Mouse (Mus musculus) urinary bladder, adult 2 months (tissue): ENCODE data around the gene Ccdc36. TPM values are rescaled to one million over a fixed set of nuclear protein-coding genes. Genes with fewer than 3 reads are reported as not detected.

Source experiments
- DNase-seq: peaks from one replicate; pipeline ENCODE4 v3.0.0; 2022; ENCODE audit warnings: low spot score
- polyA plus RNA-seq: library from polyadenylated mRNA; depleted of rRNA; stranded (reverse); fragments of >200 nt; gene quantifications from 2 replicates; pipeline ENCODE4 v1.2.3, GENCODE M21; 2012

The Ccdc36 gene
- polyA plus RNA-seq, 1 experiment = 0.06 TPM

GRCm38 (mm10) chr9:108445125-108445524 lies 16.8 kb upstream of the Ccdc36 start:
- no peak for DNase-seq

GRCm38 (mm10) chr9:108441236-108441919 lies 13.1 kb upstream of the Ccdc36 start:
- no peak for DNase-seq

DNA sequence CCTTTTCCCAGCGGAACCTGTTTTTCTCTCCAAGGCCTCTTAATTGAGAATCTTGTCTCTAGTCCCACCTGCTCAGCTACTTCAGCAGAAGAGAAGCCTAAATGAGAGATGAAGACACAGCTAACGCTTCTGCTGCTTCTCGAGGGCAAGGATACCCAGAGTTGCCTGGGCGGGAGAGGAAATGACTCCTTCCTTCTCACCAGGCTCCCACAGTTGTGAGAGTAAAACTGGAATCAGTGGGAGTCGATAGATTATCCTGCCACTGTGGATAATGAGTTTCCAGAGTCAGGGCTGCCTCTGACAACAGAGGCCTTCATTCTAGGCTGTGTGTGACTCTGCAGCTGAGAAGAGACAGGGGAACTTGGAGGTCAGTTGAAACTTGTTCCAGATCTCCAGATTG lies 12.2 kb upstream of the Ccdc36 start:
- DNase-seq = no peak

- no peak for DNase-seq
These were observed 10.9 kb upstream of the Ccdc36 start for GRCm38 (mm10) chr9:108439176-108439575.

DNA sequence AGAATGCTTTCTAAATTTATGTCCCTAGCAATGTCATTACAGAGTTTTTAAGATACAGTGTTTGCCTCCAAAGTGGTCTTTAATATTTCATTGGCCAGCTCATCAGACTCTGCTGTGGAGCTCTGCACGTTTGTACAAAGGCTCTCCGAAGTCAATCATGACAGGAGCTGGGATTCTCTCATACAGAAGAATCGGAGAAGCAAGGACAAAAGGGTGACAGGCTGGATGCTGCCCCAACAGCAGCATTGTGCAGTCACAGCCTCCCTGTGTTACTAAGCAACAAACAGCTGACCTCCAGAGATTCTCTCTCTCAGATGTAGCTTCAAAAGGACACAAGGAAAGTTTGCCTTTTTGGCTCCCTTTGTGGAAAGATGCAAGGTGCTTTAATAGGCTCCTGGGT lies 7.9 kb upstream of the Ccdc36 start, which contains the start of gene BC048562:
BC048562 (plus strand) TSS at position 301 of the 400 bp plus-strand sequence.
- DNase-seq = no peak

DNA sequence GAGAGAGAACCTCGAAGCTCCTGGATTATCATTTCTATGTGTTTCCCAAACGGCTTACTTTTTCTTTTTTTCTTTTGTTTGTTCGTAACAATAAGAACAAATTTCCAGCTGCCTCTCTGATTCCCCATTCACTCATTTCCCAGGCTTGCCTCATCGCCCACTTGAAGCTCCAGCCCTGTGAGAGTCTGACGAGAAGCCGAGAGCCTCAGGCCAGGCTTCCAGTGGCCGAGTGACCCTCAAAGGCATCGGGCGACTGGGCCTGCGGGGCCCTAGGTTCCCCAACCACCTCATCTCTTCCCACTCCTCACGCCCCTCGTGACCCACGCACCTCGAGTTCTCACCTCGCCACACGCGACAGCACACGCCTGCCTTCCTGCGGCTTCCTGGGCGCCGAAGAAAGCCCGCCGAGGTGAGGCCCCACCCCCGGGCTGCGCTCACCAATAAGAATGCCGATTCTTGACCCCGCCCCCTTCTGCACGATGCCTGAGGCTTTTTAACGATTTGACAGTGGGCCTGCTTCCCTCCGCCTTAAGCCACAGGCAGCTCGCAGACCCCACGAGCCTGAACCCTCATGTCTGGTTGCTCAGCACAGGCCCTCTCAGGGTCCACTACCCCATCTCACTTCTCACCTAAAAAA lies 3.3 kb upstream of the Ccdc36 start:
- no peak for DNase-seq

DNA sequence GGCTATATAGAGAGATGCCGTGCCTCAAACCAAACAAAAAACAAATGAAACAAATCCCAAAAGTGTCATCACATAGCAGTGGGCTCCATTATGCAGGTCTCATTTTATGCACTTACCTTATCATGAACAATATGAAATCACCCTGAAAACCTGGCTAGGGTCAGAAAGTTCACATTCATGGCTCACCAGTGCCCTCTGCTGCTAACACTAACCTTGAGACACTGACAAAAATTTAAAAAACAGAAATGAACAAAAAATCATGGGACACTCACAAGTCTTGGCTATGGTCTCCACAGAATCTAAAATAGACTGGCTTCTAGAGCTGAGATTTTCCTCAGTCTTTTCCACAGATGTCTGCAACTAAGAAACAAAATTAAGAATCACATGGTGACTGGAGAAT lies 16.1 kb downstream of the Ccdc36 start:
- DNase-seq = no peak

GRCm38 (mm10) chr9:108411381-108411942 lies 16.8 kb downstream of the Ccdc36 start:
- DNase-seq = no peak

DNA sequence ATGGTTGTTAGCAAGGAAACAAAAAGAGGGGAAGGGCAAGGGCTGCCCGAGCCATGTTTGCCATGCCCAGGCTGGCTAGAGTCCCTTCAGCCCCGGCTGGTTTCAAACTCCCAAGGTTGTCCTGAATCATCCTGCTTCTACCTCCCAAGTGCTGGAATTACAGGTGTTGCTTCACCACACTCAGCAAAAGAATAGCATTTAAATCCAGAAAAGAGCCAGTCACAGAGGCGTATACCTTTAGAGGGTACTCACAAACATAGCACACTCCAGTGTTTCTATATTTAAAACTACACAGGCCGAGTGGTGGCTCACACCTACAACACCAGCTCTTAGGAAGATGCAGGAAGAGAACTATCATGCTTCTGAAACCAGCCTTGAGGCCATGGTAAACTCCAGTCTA lies 18.7 kb downstream of the Ccdc36 start:
- DNase-seq = no peak

DNA sequence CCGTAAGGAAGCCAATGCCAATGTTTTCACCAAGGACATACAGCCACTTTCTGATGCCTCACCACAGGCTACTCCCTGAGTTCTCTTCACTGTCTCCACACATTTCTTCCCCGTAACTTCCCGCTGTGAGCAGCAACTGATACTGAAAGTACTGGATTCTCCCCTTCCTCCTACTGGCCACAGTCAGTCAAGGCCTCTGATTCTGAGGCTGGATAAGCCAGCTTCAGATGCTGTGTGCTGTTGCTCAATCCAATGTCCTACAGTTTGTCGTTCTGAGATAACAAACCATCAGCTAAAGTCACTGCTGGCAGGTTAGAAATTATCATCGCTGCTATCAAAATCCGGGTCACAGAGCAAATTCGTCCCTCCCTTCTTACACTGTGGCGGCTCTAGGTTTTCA lies 23.8 kb downstream of the Ccdc36 start:
- no peak for DNase-seq

- no peak for DNase-seq
These were observed 25.2 kb downstream of the Ccdc36 start for GRCm38 (mm10) chr9:108403081-108403480.

DNA sequence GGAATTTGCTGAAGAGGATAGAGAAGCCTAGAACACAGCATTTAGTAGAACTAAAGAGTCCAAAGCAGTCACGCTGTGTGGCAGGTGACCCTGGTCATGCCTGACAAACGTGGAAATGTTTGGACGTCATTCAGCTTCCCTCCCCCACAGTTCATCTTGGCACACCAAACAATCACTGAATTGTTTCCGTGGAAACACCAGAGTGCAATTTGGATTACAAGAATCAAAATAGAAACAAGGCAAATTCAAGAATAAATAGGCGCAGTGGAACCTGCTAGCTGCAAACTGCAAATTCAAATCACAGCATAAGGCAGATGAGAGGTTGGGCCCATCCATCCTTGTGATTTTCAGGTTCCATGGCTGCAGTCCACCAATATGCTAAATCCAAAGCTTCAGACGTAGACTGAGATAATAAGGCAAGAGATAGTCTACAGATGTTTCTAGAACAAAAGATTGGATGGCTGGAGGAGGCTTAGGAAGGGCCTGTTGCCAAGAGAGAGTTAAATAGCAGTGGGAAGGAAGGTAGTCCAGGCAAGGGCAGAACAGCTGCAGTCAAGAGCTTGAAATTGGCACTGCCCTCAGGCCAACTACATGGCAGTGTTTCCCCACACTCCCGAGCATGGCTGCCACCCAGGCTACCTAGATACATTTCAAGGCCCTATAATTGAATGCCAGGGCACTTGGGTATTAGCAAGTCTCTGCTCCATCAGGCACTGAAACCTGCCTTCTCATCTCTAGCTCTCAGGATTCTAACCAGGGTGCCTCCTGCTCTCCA lies 26.9 kb downstream of the Ccdc36 start:
- DNase-seq = no peak

- DNase-seq = no peak
These were observed 30.0 kb downstream of the Ccdc36 start for GRCm38 (mm10) chr9:108398324-108398723.

DNA sequence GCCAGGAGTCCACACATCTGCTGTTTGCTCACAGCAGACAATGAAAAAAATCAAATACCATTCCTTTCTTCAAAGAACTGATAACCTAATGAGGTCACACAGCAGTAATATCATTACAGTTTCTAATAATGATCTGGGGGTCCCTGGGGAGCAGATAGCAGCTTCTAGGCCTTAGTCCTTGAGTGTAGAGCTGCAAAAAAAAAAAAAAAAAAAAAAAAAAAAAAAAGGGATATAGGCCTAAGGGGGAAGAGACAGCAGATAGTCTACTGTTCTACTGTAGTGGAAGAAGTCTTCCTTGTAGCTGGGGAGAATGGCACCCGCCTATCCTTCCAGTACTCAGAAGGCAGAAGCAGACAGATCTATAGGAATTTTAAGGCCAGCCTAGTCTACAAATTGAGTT lies 32.9 kb downstream of the Ccdc36 start:
- DNase-seq = no peak

- no peak for DNase-seq
These were observed 34.1 kb downstream of the Ccdc36 start for GRCm38 (mm10) chr9:108394191-108394590.

DNA sequence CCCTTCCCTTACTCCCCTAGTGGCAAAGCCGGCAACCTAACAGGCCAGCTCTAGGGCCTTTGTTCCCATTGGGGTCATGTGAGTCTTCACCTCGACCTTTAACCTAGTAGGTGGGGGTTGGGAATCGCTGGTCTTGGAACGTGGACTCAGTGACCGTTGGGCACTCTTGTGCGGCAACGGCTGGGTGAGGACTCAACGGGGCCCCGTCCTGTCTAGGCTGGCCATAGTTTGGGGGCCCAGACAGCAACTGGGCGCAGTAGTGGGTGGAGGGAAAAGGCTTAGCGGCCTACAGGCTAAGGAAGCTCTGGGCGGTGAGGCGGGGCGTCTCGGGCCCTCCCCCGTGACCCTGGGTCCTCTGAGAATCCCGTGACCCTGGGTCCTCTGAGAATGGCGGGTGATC lies 35.6 kb downstream of the Ccdc36 start, which contains the start of gene 1700102P08Rik:
1700102P08Rik (plus strand) TSS at position 130 of the 400 bp plus-strand sequence.
- no peak for DNase-seq

- DNase-seq = no peak
These were observed 39.1 kb downstream of the Ccdc36 start for GRCm38 (mm10) chr9:108389220-108389619.

DNA sequence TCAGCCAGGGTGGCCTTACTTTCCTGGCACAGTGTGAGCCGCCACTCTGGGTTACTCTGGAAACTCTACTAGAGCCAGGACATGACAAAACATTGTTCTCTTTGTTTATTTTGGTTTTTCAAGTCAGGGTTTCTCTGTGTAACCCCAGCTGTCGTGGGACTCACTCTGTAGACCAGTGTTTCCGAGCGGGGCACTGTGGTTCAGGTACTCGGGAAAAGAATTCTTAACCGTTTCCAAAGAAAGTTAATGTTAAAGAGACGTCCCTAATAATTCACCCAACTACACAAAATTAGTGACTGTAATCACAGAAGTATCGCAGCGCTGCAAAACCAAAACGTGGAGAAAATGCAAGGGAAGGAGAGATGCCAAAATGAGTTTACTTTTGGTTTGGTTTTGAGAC lies 39.7 kb downstream of the Ccdc36 start:
- DNase-seq = no peak

DNA sequence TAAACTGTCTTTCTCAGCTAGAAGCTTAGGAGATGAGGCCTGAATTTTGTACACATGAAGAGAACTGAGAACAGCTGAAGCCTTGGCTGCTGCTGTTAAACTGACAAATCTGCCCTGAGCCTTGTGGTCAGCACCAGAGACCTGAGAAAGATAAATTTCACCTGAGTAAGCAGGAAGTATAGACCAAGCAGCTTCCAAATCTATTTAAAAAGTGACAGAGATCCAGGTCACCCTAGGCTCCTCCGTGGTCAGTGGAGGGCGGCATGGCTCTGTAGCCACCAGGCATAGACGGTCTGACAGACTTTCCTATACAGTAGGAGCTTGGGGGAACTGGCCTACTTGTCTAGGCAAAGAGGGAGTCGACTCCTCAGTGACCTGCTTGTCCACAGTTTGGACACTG lies 41.5 kb downstream of the Ccdc36 start:
- no peak for DNase-seq

GRCm38 (mm10) chr9:108385006-108385405 lies 43.3 kb downstream of the Ccdc36 start:
- no peak for DNase-seq

DNA sequence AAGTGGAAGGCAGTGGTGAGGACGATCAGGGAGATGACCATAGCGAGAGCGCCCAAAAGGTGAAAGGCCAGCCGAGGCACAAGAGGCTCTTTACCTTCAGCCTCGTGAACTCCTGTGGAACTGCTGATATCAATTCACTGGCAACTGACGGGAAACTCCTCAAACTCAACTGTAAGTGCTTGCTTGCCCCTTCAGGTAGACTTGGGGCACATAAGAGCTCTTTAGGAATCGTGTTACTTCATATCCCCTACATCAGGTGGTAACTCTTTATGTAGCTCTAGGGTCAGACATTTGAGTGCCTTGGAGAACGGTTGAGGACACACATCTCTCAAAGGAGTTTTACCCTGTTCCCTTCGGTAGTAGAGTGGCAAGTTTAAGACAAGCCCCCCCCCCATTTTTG lies 46.9 kb downstream of the Ccdc36 start:
- no peak for DNase-seq

DNA sequence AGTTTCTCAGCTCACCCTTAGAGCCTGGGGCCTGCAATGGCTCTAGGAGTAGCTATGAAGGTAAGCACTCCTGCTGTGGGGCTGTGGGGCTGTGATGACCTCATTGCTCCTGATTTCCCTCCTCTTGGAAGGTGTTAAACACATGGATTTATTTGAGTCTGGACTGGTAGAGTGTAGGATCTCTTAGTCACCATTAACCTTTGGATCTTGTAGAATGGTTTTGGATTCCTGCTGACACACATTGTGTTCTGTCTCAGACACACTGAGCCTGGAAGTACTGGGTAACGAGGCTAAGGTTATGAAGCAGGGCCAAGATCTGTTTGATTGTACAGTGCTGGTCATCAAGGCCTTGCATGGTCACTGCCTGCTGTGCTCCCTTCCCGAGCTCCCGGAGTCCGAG lies 49.0 kb downstream of the Ccdc36 start:
- no peak for DNase-seq
